Mouse (Mus musculus) regulatory T cell (primary cell): Measurements from ENCODE around the gene Defb47.

Experiments used
- in situ Hi-C: fragments of 300-600 bp; cut with MboI, MseI; formaldehyde crosslinking; loops from one replicate; pipeline ENCODE4 v1.15.1; 2025; ENCODE audit warnings: high pct_unique_total_duplicates

The Defb47 gene

DNA sequence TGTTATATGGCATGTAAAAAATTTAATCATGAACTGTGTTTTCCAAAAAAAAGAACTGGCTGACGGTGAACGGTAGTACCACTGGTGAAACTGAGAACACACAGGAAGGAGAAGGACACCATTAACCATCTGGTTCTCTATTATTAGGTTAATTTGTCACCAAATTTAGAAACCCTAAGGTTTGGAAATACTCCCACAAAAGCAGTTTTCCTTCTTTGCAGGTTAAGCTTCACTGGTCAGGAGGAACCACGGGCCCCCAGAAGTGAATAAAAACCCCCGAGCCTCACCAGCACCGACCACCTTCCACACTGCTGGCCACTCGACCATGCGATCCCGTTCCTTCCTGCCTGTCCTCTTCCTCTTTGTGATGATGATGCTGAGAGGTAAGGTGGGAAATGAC is at the start of gene Defb47:
Defb47 (plus strand) TSS at position 301 of the 400 bp plus-strand sequence.
- in situ Hi-C loops = no loop called here

DNA sequence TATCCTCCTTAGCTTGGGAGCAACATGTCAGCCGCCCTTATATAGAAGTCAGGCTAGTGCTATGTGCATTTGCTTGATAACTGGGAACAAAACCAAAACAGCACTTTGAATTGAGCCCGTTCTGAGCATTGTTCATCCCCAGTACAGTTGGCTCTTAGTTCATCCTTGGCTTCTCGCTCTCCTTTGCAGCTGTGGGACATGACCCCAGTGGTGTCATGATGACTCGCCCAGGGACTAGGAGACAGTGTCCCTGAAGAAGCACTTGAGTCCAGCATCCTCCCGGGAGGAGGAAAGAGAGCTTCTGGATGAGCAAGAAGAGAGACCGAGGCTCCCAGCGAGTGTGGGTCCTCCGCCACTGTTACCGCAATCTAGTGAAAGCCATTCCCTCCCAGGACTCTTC is 41.8 kb upstream of the Defb47 start:
- in situ Hi-C loops = no loop called here

DNA sequence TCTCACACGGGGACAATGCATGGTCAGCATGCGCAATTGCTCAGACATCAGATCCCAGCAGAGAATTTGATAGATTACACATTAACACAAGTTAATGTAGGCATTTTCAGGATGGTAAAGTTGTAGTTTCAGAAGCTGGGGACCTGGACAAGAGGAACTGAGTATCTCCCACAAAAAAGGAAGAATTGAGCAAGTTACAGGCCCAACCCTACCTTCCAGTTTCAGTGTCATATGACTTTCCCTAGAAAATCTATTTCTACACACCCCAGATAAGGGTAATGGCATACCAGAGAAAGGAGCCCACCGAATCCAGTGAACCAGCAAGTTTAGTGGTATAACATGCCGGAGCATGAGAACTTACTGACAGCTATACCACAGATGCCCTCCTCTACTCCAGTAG is 34.2 kb upstream of the Defb47 start:
- in situ Hi-C loops = no loop called here

DNA sequence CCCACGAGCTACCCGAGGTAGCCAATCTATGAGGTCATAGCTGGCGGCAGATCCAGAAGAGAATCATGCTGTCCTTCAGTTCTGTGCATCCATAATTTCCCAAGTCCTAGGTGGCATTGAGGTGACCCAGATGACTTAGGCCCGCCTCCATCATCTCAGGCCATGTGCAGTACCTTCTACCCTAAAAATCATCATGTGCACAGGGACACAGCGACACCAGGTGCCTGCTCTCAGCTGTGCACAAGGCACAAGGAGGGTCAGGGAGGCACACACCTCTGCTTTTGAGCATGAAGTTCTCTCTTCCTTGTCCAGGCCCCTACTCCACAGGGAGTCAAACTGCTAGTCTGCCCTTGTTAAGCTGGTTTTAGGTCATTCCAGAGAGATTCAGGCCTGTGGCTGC is 32.5 kb upstream of the Defb47 start:
- in situ Hi-C loops = no loop called here

DNA sequence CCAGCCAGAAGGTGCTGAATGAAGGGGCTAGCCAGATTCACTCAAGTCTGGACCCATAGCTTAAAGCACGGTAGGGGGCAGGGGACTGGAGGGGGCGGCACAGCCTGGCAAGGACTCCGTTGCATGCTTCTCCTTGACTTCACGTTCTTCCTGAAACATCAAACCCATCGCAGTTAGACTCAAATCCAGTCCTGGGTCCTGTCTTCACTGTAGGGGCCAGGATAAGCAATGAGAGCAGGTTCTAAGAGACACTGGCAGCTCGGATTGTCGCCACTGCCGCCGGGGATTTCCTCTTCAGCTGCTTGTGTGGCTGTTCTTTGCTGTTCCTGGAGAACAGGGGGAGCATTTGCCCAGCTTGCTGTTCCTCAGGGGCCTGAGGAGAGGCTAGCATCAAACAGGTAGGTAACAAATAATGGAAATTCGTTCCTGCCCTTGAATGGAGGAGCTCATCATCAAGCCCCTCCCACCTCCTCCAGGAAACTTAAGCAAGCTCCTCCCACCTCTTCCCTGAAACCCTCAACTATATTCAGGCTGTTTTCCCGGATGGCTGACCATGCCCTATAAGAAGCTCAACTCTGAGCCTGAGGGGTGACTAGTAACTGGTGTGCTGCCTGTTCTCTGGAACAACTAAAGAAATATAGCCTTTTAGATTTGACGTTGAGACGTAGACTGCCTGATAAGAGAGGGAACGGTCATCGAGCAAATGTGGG is 31.9 kb upstream of the Defb47 start:
- in situ Hi-C loops = no loop called here

DNA sequence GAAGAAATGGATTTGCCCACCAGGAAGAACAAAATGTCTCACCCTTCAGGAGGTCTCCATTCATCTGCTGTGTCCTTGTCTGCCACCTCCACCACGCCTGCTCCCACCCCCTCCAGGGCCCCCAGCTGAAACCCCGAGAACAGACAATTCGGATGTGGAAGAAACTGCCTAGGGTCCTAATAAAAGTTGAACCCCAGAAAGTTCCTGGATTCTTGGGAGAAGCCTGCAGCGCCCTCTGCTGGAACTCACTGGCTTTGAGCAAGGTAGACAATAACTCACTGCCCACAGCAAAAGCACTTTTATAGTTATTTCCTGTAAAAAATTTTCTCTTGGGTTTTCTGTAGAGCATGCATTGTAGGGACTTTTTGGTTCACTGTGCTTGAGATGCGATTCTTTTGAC is 22.8 kb upstream of the Defb47 start:
- in situ Hi-C loops = no loop called here

- in situ Hi-C loops = no loop called here
Observed at GRCm38 (mm10) chr14:62979815-62980214, 18.1 kb upstream of the Defb47 start.

GRCm38 (mm10) chr14:62984410-62984809 is 13.5 kb upstream of the Defb47 start, which contains the start of gene Defb48:
TSS of gene Defb48 (minus strand) at chr14:62984510.
- in situ Hi-C loops = no loop called here

GRCm38 (mm10) chr14:62991271-62991670 is 6.6 kb upstream of the Defb47 start:
- in situ Hi-C loops = no loop called here

GRCm38 (mm10) chr14:62991849-62992510 is 5.9 kb upstream of the Defb47 start:
- in situ Hi-C loops = no loop called here

DNA sequence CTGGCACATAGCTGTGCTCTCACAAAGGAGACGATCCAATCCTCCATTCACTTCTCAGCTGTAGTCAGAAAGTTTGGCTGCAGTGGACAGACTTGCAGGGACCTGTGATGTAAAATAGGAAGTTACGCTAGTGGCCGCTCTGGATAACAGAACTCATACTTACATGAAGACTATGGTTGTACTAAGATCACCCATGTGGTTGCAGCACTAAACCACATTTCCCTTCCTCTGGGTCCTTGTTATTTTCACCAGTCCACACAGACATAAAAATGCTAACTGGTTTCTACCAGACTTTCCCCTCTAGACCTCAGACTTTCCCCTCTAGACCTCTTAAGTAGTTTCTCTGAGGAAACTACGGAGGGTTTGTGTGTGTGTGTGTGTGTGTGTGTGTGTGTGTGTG is 1.1 kb downstream of the Defb47 start:
- in situ Hi-C loops = no loop called here

DNA sequence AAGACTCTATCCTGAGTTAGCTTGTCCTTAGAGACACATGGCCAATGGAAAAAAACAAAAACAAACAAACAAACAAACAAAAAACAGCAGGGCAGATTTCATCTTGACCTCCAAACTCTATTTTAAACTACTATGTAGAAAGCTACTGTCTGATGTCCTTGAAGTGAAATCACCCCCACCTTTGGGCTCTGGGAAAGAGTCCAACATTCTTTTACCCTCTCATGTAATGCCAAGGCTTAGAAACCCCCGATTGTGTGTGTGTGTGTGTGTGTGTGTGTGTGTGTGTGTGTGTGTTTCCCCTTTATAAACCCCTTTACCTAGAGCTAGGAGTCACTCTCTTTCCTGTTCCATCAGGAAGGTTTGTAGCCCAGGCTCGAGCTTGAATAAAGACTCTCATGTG is 4.7 kb downstream of the Defb47 start:
- in situ Hi-C loops = no loop called here

- in situ Hi-C loops = no loop called here
Observed at GRCm38 (mm10) chr14:63011471-63011870, 13.6 kb downstream of the Defb47 start, which contains the start of gene Defb43. TSS of gene Defb43 (plus strand) at chr14:63011771.

GRCm38 (mm10) chr14:63013082-63013481 is 15.2 kb downstream of the Defb47 start:
- in situ Hi-C loops = no loop called here

GRCm38 (mm10) chr14:63014667-63015066 is 16.8 kb downstream of the Defb47 start:
- in situ Hi-C loops = no loop called here

GRCm38 (mm10) chr14:63020524-63021156 is 22.8 kb downstream of the Defb47 start:
- in situ Hi-C loops = loop anchor here (5.0 kb wide), 1 partner anchor 1733 kb away; no protein-coding TSS in a partner anchor

GRCm38 (mm10) chr14:63046691-63047090 is 48.8 kb downstream of the Defb47 start, which contains the start of gene Defb42:
TSS of gene Defb42 (plus strand) at chr14:63046991.
- in situ Hi-C loops = no loop called here

DNA sequence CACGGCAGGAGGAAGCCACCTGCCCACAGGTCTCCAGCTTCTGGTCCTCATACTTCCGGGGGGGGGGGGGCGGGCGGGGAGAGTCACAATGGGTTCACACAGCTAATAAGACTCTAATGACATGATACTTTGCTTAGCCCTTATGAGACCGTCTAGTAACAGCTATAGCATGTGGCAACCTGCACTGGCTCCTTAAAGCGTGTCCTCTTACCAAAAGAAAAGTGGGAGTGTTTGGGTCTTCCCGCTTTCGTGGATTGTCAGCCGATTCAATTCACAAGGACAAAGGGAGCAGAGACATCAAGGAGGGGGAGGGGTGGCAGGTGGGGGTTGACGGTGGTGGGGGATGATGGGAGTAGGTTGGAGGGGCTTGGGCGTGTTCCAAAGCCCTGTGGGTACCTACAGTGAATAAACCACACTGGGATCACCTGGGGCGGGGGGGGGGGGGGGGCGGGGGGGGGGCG is 52.1 kb downstream of the Defb47 start, which contains the start of gene Defb30:
Defb30 (minus strand) TSS at position 51 of the 461 bp plus-strand sequence.
- in situ Hi-C loops = no loop called here
